Mouse (Mus musculus): ENCODE data around the gene Elp1.

The Elp1 gene

GRCm38 (mm10) chr4:56771065-56771464, 31.1 kb downstream of the Elp1 start:
- DNase-seq (ENCODE audit: low read depth, low spot score): no peak

- no peak for DNase-seq (ENCODE audit: low read depth, low spot score)
Measured at GRCm38 (mm10) chr4:56768913-56769312, 33.2 kb downstream of the Elp1 start.

- DNase-seq (ENCODE audit: low read depth, low spot score): peak; percentile 53
Measured at GRCm38 (mm10) chr4:56767861-56768284, 34.3 kb downstream of the Elp1 start.

- no peak for DNase-seq (ENCODE audit: low read depth, low spot score)
Measured at GRCm38 (mm10) chr4:56757693-56758092, 44.4 kb downstream of the Elp1 start.

GRCm38 (mm10) chr4:56756966-56757600, 45.0 kb downstream of the Elp1 start:
- DNase-seq (ENCODE audit: low read depth, low spot score): peak; percentile 10

GRCm38 (mm10) chr4:56756021-56756420, 46.1 kb downstream of the Elp1 start:
- DNase-seq (ENCODE audit: low read depth, low spot score): no peak

- DNase-seq (ENCODE audit: low read depth, low spot score): no peak
Measured at GRCm38 (mm10) chr4:56747456-56747855, 54.7 kb downstream of the Elp1 start.

- no peak for DNase-seq (ENCODE audit: low read depth, low spot score)
Measured at GRCm38 (mm10) chr4:56746345-56746744, 55.8 kb downstream of the Elp1 start.

- no peak for DNase-seq (ENCODE audit: low read depth, low spot score)
Measured at GRCm38 (mm10) chr4:56743363-56744195, 58.6 kb downstream of the Elp1 start, which contains the start of gene Actl7a. TSS of gene Actl7a (plus strand) at chr4:56743413.

GRCm38 (mm10) chr4:56742698-56743097, 59.4 kb downstream of the Elp1 start:
- DNase-seq (ENCODE audit: low read depth, low spot score): no peak

GRCm38 (mm10) chr4:56741041-56741493, 61.1 kb downstream of the Elp1 start, which contains the start of gene Actl7b:
TSS of gene Actl7b (minus strand) at chr4:56741443.
- no peak for DNase-seq (ENCODE audit: low read depth, low spot score)

- no peak for DNase-seq (ENCODE audit: low read depth, low spot score)
Measured at GRCm38 (mm10) chr4:56740611-56741010, 61.5 kb downstream of the Elp1 start.

- no peak for DNase-seq (ENCODE audit: low read depth, low spot score)
Measured at GRCm38 (mm10) chr4:56740020-56740485, 62.1 kb downstream of the Elp1 start, which contains the start of gene Gm26657. TSS of gene Gm26657 (plus strand) at chr4:56740070.

- DNase-seq (ENCODE audit: low read depth, low spot score): peak; percentile 61
Measured at GRCm38 (mm10) chr4:56725839-56726238, 76.3 kb downstream of the Elp1 start.

GRCm38 (mm10) chr4:56723237-56723636, 78.9 kb downstream of the Elp1 start:
- no peak for DNase-seq (ENCODE audit: low read depth, low spot score)

- DNase-seq (ENCODE audit: low read depth, low spot score): no peak
Measured at GRCm38 (mm10) chr4:56722346-56722745, 79.8 kb downstream of the Elp1 start.

GRCm38 (mm10) chr4:56721469-56721868, 80.7 kb downstream of the Elp1 start:
- DNase-seq (ENCODE audit: low read depth, low spot score): peak; percentile 54

- peak; percentile 67 for DNase-seq (ENCODE audit: low read depth, low spot score)
Measured at GRCm38 (mm10) chr4:56720403-56720802, 81.7 kb downstream of the Elp1 start.

- no peak for DNase-seq (ENCODE audit: low read depth, low spot score)
Measured at GRCm38 (mm10) chr4:56719456-56719855, 82.7 kb downstream of the Elp1 start.

GRCm38 (mm10) chr4:56718573-56719442, 83.3 kb downstream of the Elp1 start:
- no peak for DNase-seq (ENCODE audit: low read depth, low spot score)

GRCm38 (mm10) chr4:56717932-56718331, 84.2 kb downstream of the Elp1 start:
- DNase-seq (ENCODE audit: low read depth, low spot score): no peak

Data from brain, adult 2 months (tissue).